Mouse (Mus musculus): ENCODE data around the gene Cnksr3.

- TF ChIP-seq CTCF (conservative IDR thresholded peaks at IDR 0.05; ENCODE audit: low read length) (no peak), NANOG (IDR thresholded peaks at IDR 0.05; ENCODE audit: borderline replicate concordance, low read length) (no peak), POU5F1 (IDR thresholded peaks at IDR 0.05; ENCODE audit: borderline replicate concordance, low read length) (no peak)
These were observed 66.4 kb downstream of the Cnksr3 start for GRCm38 (mm10) chr10:7145614-7146013.
